Mouse (Mus musculus) E14TG2a.4 (cell line): ENCODE measurements around the gene Ccdc70.

ENCODE experiments used
- CTCF ChIP-seq: conservative IDR thresholded peaks from 2 replicates; pipeline ENCODE4 v1.5.1; 2014; ENCODE audit warnings: low read length
- POU5F1 ChIP-seq: IDR thresholded peaks from 2 replicates; pipeline ENCODE4 v1.6.1; 2014; ENCODE audit warnings: low read length, borderline replicate concordance

- TF ChIP-seq CTCF (no peak), POU5F1 (no peak)
Observed at GRCm38 (mm10) chr8:21966646-21967045, 2.9 kb upstream of the Ccdc70 start.
